Mouse (Mus musculus): ENCODE measurements at regions not wholly inside any gene's neighbourhood (a gene's known extent, or its start where the extent isn't known, plus 50 kb on each side); places are given as distances from the start of the nearest gene placed in this dataset.

GRCm38 (mm10) chr2:178867086-178867485 is 436.8 kb downstream of the Cdh26 start:
- no peak overlapping the region for H3K4me3 ChIP-seq (ENCODE audit: low read depth, low read length)

GRCm38 (mm10) chr2:178869160-178869559 is 438.8 kb downstream of the Cdh26 start:
- no peaks in the 10 kb centered on the region for H3K4me1 ChIP-seq (ENCODE audit: insufficient read depth)
- no peak for ATAC-seq (ENCODE audit: insufficient read depth)
- no peak overlapping the region for H3K9ac ChIP-seq
- no peak overlapping the region for H3K4me3 ChIP-seq (ENCODE audit: low read depth, low read length)
- H3K9me3 ChIP-seq (ENCODE audit: low read depth, low read length): no peaks in the 10 kb centered on the region
- H3K27me3 ChIP-seq (ENCODE audit: insufficient read depth, low read length): no peaks in the 10 kb centered on the region
- 84% methylated on average over 3 of the region's 3 CpGs for WGBS
- no peak for DNase-seq
- no peak overlapping the region for H3K27ac ChIP-seq (ENCODE audit: low read depth)
- H3K36me3 ChIP-seq (ENCODE audit: insufficient read depth): no peaks in the 10 kb centered on the region
- H3K4me2 ChIP-seq: no peak overlapping the region
- no peak for TF ChIP-seq CTCF (IDR thresholded peaks at IDR 0.05; ENCODE audit: low read depth)

More at GRCm38 (mm10) chr2:178867086-178867485, 436.8 kb downstream of the Cdh26 start:
- no peak overlapping the region for H3K27ac ChIP-seq (ENCODE audit: low read depth)
- H3K4me2 ChIP-seq: no peak overlapping the region
- TF ChIP-seq CTCF (IDR thresholded peaks at IDR 0.05; ENCODE audit: low read depth): no peak
- no peaks in the 10 kb centered on the region for H3K27me3 ChIP-seq (ENCODE audit: insufficient read depth, low read length)
- no peaks in the 10 kb centered on the region for H3K9me3 ChIP-seq (ENCODE audit: low read depth, low read length)
- DNase-seq (peak; percentile 79), ATAC-seq (ENCODE audit: insufficient read depth) (no peak)
- H3K9ac ChIP-seq: no peak overlapping the region
- WGBS: 40% methylated on average over 3 of the region's 3 CpGs
- no peaks in the 10 kb centered on the region for H3K4me1 ChIP-seq (ENCODE audit: insufficient read depth)
- H3K36me3 ChIP-seq (ENCODE audit: insufficient read depth): no peaks in the 10 kb centered on the region

- no peak for TF ChIP-seq CTCF (IDR thresholded peaks at IDR 0.05; ENCODE audit: low read depth)
- no peak overlapping the region for H3K4me3 ChIP-seq (ENCODE audit: low read depth, low read length)
- DNase-seq: no peak
These were observed 448.1 kb downstream of the Cdh26 start for GRCm38 (mm10) chr2:178878436-178878835.

GRCm38 (mm10) chr2:178885686-178886085 is 455.4 kb downstream of the Cdh26 start:
- ATAC-seq (ENCODE audit: insufficient read depth) (no peak), DNase-seq (peak; percentile 34)
- Histone ChIP-seq H3K36me3 (ENCODE audit: insufficient read depth) (no peaks in the 10 kb centered on the region), H3K27me3 (ENCODE audit: insufficient read depth, low read length) (no peaks in the 10 kb centered on the region), H3K4me2 (no peak overlapping the region), H3K4me1 (ENCODE audit: insufficient read depth) (no peaks in the 10 kb centered on the region), H3K9ac (no peak overlapping the region), H3K4me3 (ENCODE audit: low read depth, low read length) (no peak overlapping the region), H3K27ac (ENCODE audit: low read depth) (no peak overlapping the region), H3K9me3 (ENCODE audit: low read depth, low read length) (no peaks in the 10 kb centered on the region)
- peak; percentile 54 for TF ChIP-seq CTCF (IDR thresholded peaks at IDR 0.05; ENCODE audit: low read depth)
- 41% methylated on average over 5 of the region's 5 CpGs for WGBS

More at GRCm38 (mm10) chr2:178878436-178878835, 448.1 kb downstream of the Cdh26 start:
- Histone ChIP-seq H3K27ac (ENCODE audit: low read depth) (no peak overlapping the region), H3K9ac (no peak overlapping the region), H3K9me3 (ENCODE audit: low read depth, low read length) (no peaks in the 10 kb centered on the region), H3K4me2 (no peak overlapping the region), H3K4me1 (ENCODE audit: insufficient read depth) (no peaks in the 10 kb centered on the region), H3K36me3 (ENCODE audit: insufficient read depth) (no peaks in the 10 kb centered on the region), H3K27me3 (ENCODE audit: insufficient read depth, low read length) (no peaks in the 10 kb centered on the region)
- ATAC-seq (ENCODE audit: insufficient read depth): no peak
- 87% methylated on average over 12 of the region's 12 CpGs for WGBS

GRCm38 (mm10) chr2:178888704-178889103 is 458.4 kb downstream of the Cdh26 start:
- H3K4me3 ChIP-seq (ENCODE audit: low read depth, low read length): no peak overlapping the region
- H3K4me1 ChIP-seq (ENCODE audit: insufficient read depth): no peaks in the 10 kb centered on the region
- no peak for TF ChIP-seq CTCF (IDR thresholded peaks at IDR 0.05; ENCODE audit: low read depth)
- H3K4me2 ChIP-seq: no peak overlapping the region
- ATAC-seq (ENCODE audit: insufficient read depth): peak; percentile 47; the same call in 1 of the 2 replicates
- no peak overlapping the region for H3K27ac ChIP-seq (ENCODE audit: low read depth)
- H3K9me3 ChIP-seq (ENCODE audit: low read depth, low read length): no peaks in the 10 kb centered on the region
- WGBS: 61% methylated on average over 6 of the region's 6 CpGs
- DNase-seq: peak; percentile 1
- no peaks in the 10 kb centered on the region for H3K27me3 ChIP-seq (ENCODE audit: insufficient read depth, low read length)
- no peak overlapping the region for H3K9ac ChIP-seq
- no peaks in the 10 kb centered on the region for H3K36me3 ChIP-seq (ENCODE audit: insufficient read depth)

- Histone ChIP-seq H3K36me3 (ENCODE audit: insufficient read depth) (no peaks in the 10 kb centered on the region), H3K9me3 (ENCODE audit: low read depth, low read length) (no peaks in the 10 kb centered on the region), H3K4me2 (no peak overlapping the region), H3K4me3 (ENCODE audit: low read depth, low read length) (no peak overlapping the region), H3K27ac (ENCODE audit: low read depth) (no peak overlapping the region), H3K4me1 (ENCODE audit: insufficient read depth) (no peaks in the 10 kb centered on the region), H3K27me3 (ENCODE audit: insufficient read depth, low read length) (no peaks in the 10 kb centered on the region), H3K9ac (no peak overlapping the region)
- ATAC-seq (ENCODE audit: insufficient read depth): no peak
- no peak for DNase-seq
- 31% methylated on average over 5 of the region's 5 CpGs for WGBS
- no peak for TF ChIP-seq CTCF (IDR thresholded peaks at IDR 0.05; ENCODE audit: low read depth)
These were observed 472.1 kb downstream of the Cdh26 start for GRCm38 (mm10) chr2:178902397-178902796.

GRCm38 (mm10) chr2:178909325-178909724 is 479.0 kb downstream of the Cdh26 start:
- H3K27ac ChIP-seq (ENCODE audit: low read depth): no peak overlapping the region
- no peak overlapping the region for H3K4me2 ChIP-seq
- no peaks in the 10 kb centered on the region for H3K27me3 ChIP-seq (ENCODE audit: insufficient read depth, low read length)
- DNase-seq (no peak), ATAC-seq (ENCODE audit: insufficient read depth) (no peak)
- H3K9me3 ChIP-seq (ENCODE audit: low read depth, low read length): no peaks in the 10 kb centered on the region
- 72% methylated on average over 7 of the region's 7 CpGs for WGBS
- no peak overlapping the region for H3K9ac ChIP-seq
- TF ChIP-seq CTCF (IDR thresholded peaks at IDR 0.05; ENCODE audit: low read depth): no peak
- H3K36me3 ChIP-seq (ENCODE audit: insufficient read depth): no peaks in the 10 kb centered on the region
- no peaks in the 10 kb centered on the region for H3K4me1 ChIP-seq (ENCODE audit: insufficient read depth)
- H3K4me3 ChIP-seq (ENCODE audit: low read depth, low read length): no peak overlapping the region

GRCm38 (mm10) chr2:178911646-178912045 is 481.3 kb downstream of the Cdh26 start:
- Histone ChIP-seq H3K27me3 (ENCODE audit: insufficient read depth, low read length) (no peaks in the 10 kb centered on the region), H3K4me2 (no peak overlapping the region), H3K36me3 (ENCODE audit: insufficient read depth) (no peaks in the 10 kb centered on the region), H3K4me3 (ENCODE audit: low read depth, low read length) (no peak overlapping the region), H3K4me1 (ENCODE audit: insufficient read depth) (no peaks in the 10 kb centered on the region), H3K27ac (ENCODE audit: low read depth) (no peak overlapping the region), H3K9ac (no peak overlapping the region), H3K9me3 (ENCODE audit: low read depth, low read length) (no peaks in the 10 kb centered on the region)
- ATAC-seq (ENCODE audit: insufficient read depth) (no peak), DNase-seq (no peak)
- TF ChIP-seq CTCF (IDR thresholded peaks at IDR 0.05; ENCODE audit: low read depth): no peak
- WGBS: 67% methylated on average over 3 of the region's 3 CpGs
